Mouse (Mus musculus) liver, adult 2 months (tissue): Measurements from ENCODE around the gene Adamtsl1.

ENCODE experiments used
- CTCF ChIP-seq: fragments of 200-500 bp; IDR thresholded peaks from 2 replicates; pipeline ENCODE4 v1.5.1; 2011; ENCODE audit warnings: low read depth, low read length, control low read depth
- POLR2A ChIP-seq: fragments of 200-500 bp; IDR thresholded peaks from 2 replicates; pipeline ENCODE4 v1.6.1; 2011; ENCODE audit warnings: low read length, control low read depth; ENCODE audit not compliant: insufficient read depth; ENCODE audit errors: extremely low read depth

GRCm38 (mm10) chr4:85881318-85881717 is 367.3 kb downstream of the Adamtsl1 start:
- TF ChIP-seq CTCF (no peak), POLR2A (no peak)
